Mouse (Mus musculus) CH12.LX (cell line): ENCODE measurements around the gene Prkce. TPM values are rescaled to one million over a fixed set of nuclear protein-coding genes. Genes with fewer than 3 reads are reported as not detected.

Experiments
- DNase-seq: peaks from one replicate; pipeline ENCODE4 v3.0.0-alpha.2; 2013; ENCODE audit errors: extremely low read depth
- H3K27ac ChIP-seq: 2 replicates; pipeline ENCODE4 v1.5.1; 2012; ENCODE audit warnings: low read depth, mild to moderate bottlenecking, control low read depth, moderate library complexity; ENCODE audit not compliant: insufficient read depth
- H3K27me3 ChIP-seq: replicated peaks from 2 replicates; pipeline ENCODE3; 2012; ENCODE audit warnings: inconsistent platforms
- H3K36me3 ChIP-seq, 2 experiments: replicated peaks in 1 of 2; 2 replicates each; pipeline versions ENCODE3 to v1.6.1; 2012; ENCODE audit warnings: inconsistent platforms in 1 of 2, low read length in 1 of 2, mild to moderate bottlenecking in 1 of 2, mixed read lengths in 1 of 2, moderate library complexity in 1 of 2; ENCODE audit not compliant: control insufficient read depth in 1 of 2, insufficient read depth in 1 of 2
- H3K4me1 ChIP-seq, 2 experiments: 2 replicates each; pipeline ENCODE4 v1.6.1; 2012; ENCODE audit warnings: inconsistent platforms in 1 of 2, moderate library complexity in 1 of 2; ENCODE audit not compliant: insufficient read depth in 2 of 2, control insufficient read depth in 1 of 2
- H3K4me2 ChIP-seq: 2 replicates; pipeline ENCODE4 v1.6.1; 2012; ENCODE audit warnings: low read depth, mild to moderate bottlenecking, control low read depth; ENCODE audit not compliant: poor library complexity, insufficient read depth, severe bottlenecking
- H3K4me3 ChIP-seq, 3 experiments: fragments of 150-350 bp in 1 of 3; sonication (generic) in 1 of 3; replicated peaks in 1 of 3; 2 replicates each; pipeline versions ENCODE3 to v1.5.1; 2011 to 2012; ENCODE audit warnings: low read depth in 2 of 3, low read length in 2 of 3, mild to moderate bottlenecking in 2 of 3, moderate library complexity in 2 of 3, control low read depth in 1 of 3, improper control_type of control experiment in 1 of 3, inconsistent platforms in 1 of 3, mixed read lengths in 1 of 3; ENCODE audit not compliant: poor library complexity in 1 of 3
- H3K79me2 ChIP-seq: replicated peaks from 2 replicates; pipeline ENCODE4 v1.6.1; 2012; ENCODE audit warnings: mild to moderate bottlenecking, moderate library complexity; ENCODE audit not compliant: control insufficient read depth, poor library complexity, insufficient read depth, severe bottlenecking; ENCODE audit errors: extremely low read depth
- H3K9ac ChIP-seq: 2 replicates; pipeline ENCODE4 v1.6.1; 2012; ENCODE audit warnings: low read depth, mild to moderate bottlenecking, control low read depth, moderate library complexity; ENCODE audit not compliant: insufficient read depth
- H3K9me3 ChIP-seq: replicated peaks from 2 replicates; pipeline ENCODE3; 2012; ENCODE audit warnings: low read length, inconsistent platforms, mixed read lengths
- CHD2 ChIP-seq: IDR thresholded peaks from 2 replicates; pipeline ENCODE4 v1.6.1; 2011; ENCODE audit warnings: low read length, improper control_type of control experiment
- CTCF ChIP-seq, 2 experiments: IDR thresholded peaks in 1 of 2; conservative IDR thresholded peaks in 1 of 2; 2 replicates each; pipeline ENCODE4 v1.5.1; 2011 to 2012; ENCODE audit warnings: low read depth in 2 of 2, low read length in 2 of 2, improper control_type of control experiment in 1 of 2, inconsistent platforms in 1 of 2, mild to moderate bottlenecking in 1 of 2, moderate library complexity in 1 of 2
- E2F4 ChIP-seq: IDR thresholded peaks from 2 replicates; pipeline ENCODE4 v1.6.1; 2011; ENCODE audit warnings: low read depth, low read length, improper control_type of control experiment; ENCODE audit not compliant: insufficient replicate concordance
- ELF1 ChIP-seq: IDR thresholded peaks from 2 replicates; pipeline ENCODE4 v1.6.1; 2014; ENCODE audit warnings: low read depth, mild to moderate bottlenecking, inconsistent platforms, low read length, improper control_type of control experiment
- HCFC1 ChIP-seq: IDR thresholded peaks from 2 replicates; pipeline ENCODE4 v1.6.1; 2012; ENCODE audit warnings: low read depth, mild to moderate bottlenecking, inconsistent platforms, low read length, improper control_type of control experiment
- IRF4 ChIP-seq: IDR thresholded peaks from 2 replicates; pipeline ENCODE4 v1.6.1; 2014; ENCODE audit warnings: low read depth, mild to moderate bottlenecking, inconsistent platforms, low read length, improper control_type of control experiment
- KAT2A ChIP-seq: IDR thresholded peaks from 2 replicates; pipeline ENCODE4 v1.6.1; 2012; ENCODE audit warnings: low read length, improper control_type of control experiment, inconsistent platforms; ENCODE audit not compliant: insufficient replicate concordance
- MAZ ChIP-seq: IDR thresholded peaks from 2 replicates; pipeline ENCODE4 v1.6.1; 2012; ENCODE audit warnings: low read depth, mild to moderate bottlenecking, inconsistent platforms, low read length, improper control_type of control experiment, moderate library complexity
- MXI1 ChIP-seq: IDR thresholded peaks from 2 replicates; pipeline ENCODE4 v1.6.1; 2011; ENCODE audit warnings: mild to moderate bottlenecking, low read depth, low read length, improper control_type of control experiment
- NELFE ChIP-seq: IDR thresholded peaks from 2 replicates; pipeline ENCODE4 v1.6.1; 2011; ENCODE audit warnings: low read depth, low read length, improper control_type of control experiment
- NRF1 ChIP-seq: IDR thresholded peaks from 2 replicates; pipeline ENCODE4 v1.6.1; 2014; ENCODE audit warnings: low read depth, mild to moderate bottlenecking, inconsistent platforms, low read length, improper control_type of control experiment, moderate library complexity
- PAX5 ChIP-seq: IDR thresholded peaks from 2 replicates; pipeline ENCODE4 v1.6.1; 2012; ENCODE audit warnings: low read length, inconsistent platforms, mixed read lengths
- POLR2A ChIP-seq: IDR thresholded peaks from 2 replicates; pipeline ENCODE4 v1.6.1; 2011; ENCODE audit warnings: low read depth, mild to moderate bottlenecking, improper control_type of control experiment, low read length
- RAD21 ChIP-seq: IDR thresholded peaks from 2 replicates; pipeline ENCODE4 v1.6.1; 2011; ENCODE audit warnings: low read depth, mild to moderate bottlenecking, low read length, improper control_type of control experiment, moderate library complexity
- SIN3A ChIP-seq: IDR thresholded peaks from 2 replicates; pipeline ENCODE4 v1.6.1; 2012; ENCODE audit warnings: low read length, improper control_type of control experiment, inconsistent platforms
- SMC3 ChIP-seq: IDR thresholded peaks from 2 replicates; pipeline ENCODE4 v1.6.1; 2011; ENCODE audit warnings: low read depth, low read length, improper control_type of control experiment
- TCF12 ChIP-seq: IDR thresholded peaks from 2 replicates; pipeline ENCODE4 v1.6.1; 2014; ENCODE audit warnings: low read depth, mild to moderate bottlenecking, inconsistent platforms, low read length, improper control_type of control experiment
- ZC3H11A ChIP-seq: IDR thresholded peaks from 2 replicates; pipeline ENCODE4 v1.6.1; 2012; ENCODE audit warnings: low read depth, mild to moderate bottlenecking, inconsistent platforms, low read length, improper control_type of control experiment
- ZMIZ1 ChIP-seq: IDR thresholded peaks from 2 replicates; pipeline ENCODE4 v1.6.1; 2012; ENCODE audit warnings: low read depth, mild to moderate bottlenecking, inconsistent platforms, low read length, improper control_type of control experiment
- dilution Hi-C: fragments of 300-500 bp; cut with MboI; formaldehyde crosslinking; loops from 2 replicates; pipeline ENCODE4 v1.14.3; 2020; ENCODE audit warnings: low sequenced_read_pairs; ENCODE audit not compliant: extremely low pct_unique_long_range_greater_than_20kb, extremely low pct_ligation_motif_present
- in situ Hi-C: fragments of 300-500 bp; cut with MboI; formaldehyde crosslinking; loops from 3 replicates; pipeline ENCODE4 v1.14.3; 2019; ENCODE audit warnings: low sequenced_read_pairs, low pct_ligation_motif_present, low pct_unique_long_range_greater_than_20kb, mixed read lengths
- polyA plus RNA-seq: library from polyadenylated mRNA; unstranded; fragments of >175 nt; gene quantifications from 2 replicates; pipeline ENCODE4 v1.2.1, GENCODE M21; 2012; ENCODE audit warnings: low read depth; ENCODE audit not compliant: insufficient read length
- total RNA-seq, 2 experiments: library from RNA; depleted of rRNA; stranded (reverse); fragments of 300-350 nt in 1 of 2; fragments of >200 nt in 1 of 2; gene quantifications; 2 replicates each; pipeline ENCODE4 v1.2.3; 2012 to 2014

Prkce gene
- total and polyA plus RNA-seq, 3 experiments = 4.1 to 13.2 (median 11.4) TPM

- Histone ChIP-seq H3K4me1 (no peaks in the 10 kb centered on the region), H3K9ac (no peak overlapping the region), H3K4me3 (no peak overlapping the region), H3K27me3 (no peaks in the 10 kb centered on the region), H3K36me3 (peaks cover 0 to 15% of the 10 kb centered on the region in 2 experiments), H3K27ac (no peak overlapping the region), H3K4me2 (no peak overlapping the region), H3K9me3 (no peaks in the 10 kb centered on the region), H3K79me2 (no peaks in the 10 kb centered on the region)
- DNase-seq = no peak
- in situ Hi-C loops = no loop called here
- dilution Hi-C loops = no loop called here
- TF ChIP-seq NELFE (no peak), CTCF (conservative IDR thresholded peaks at IDR 0.05 in 1 of 2, IDR thresholded peaks at IDR 0.05 in 1 of 2; ENCODE audit: low read depth in 2 of 2, low read length in 2 of 2) (no peak), PAX5 (no peak)
- TF ChIP-seq, all 38 proteins: peak for 0
Measured at GRCm38 (mm10) chr17:86582341-86582740, 414.8 kb downstream of the Prkce start.

- Histone ChIP-seq H3K9me3 (no peaks in the 10 kb centered on the region), H3K4me1 (0 out of 4 replicates have a peak, but pooled peaks cover 0 to 3% of the 10 kb centered on the region in 2 experiments), H3K4me3 (no peak overlapping the region), H3K27ac (no peak overlapping the region), H3K9ac (no peak overlapping the region), H3K79me2 (no peaks in the 10 kb centered on the region), H3K27me3 (no peaks in the 10 kb centered on the region), H3K4me2 (no peak overlapping the region), H3K36me3 (peaks cover 3 to 26% of the 10 kb centered on the region in 2 experiments)
- TF ChIP-seq IRF4 (no peak), TCF12 (no peak), CHD2 (no peak), SMC3 (no peak), POLR2A (no peak), ELF1 (no peak), SIN3A (no peak), HCFC1 (no peak), ZC3H11A (no peak), MXI1 (no peak), CTCF (conservative IDR thresholded peaks at IDR 0.05 in 1 of 2, IDR thresholded peaks at IDR 0.05 in 1 of 2; ENCODE audit: low read depth in 2 of 2, low read length in 2 of 2) (no peak), MAZ (no peak), NRF1 (no peak), KAT2A (no peak), RAD21 (no peak), E2F4 (no peak), ZMIZ1 (no peak)
- dilution Hi-C loops (no loop called here), in situ Hi-C loops (no loop called here)
- DNase-seq = no peak
Measured at GRCm38 (mm10) chr17:86586441-86586840, 418.9 kb downstream of the Prkce start.
